ENCODE assay signal across 8 mouse cellular contexts in genomic region chr14:20180751-20181162, GRCm38 (mm10). TPM values are rescaled to one million over a fixed set of nuclear protein-coding genes. Genes with fewer than 3 reads are reported as not detected.
DNase-seq lines count a peak whose midpoint lies in the region; ATAC-seq lines count a peak whose summit lies in the region.

No protein-coding gene starts in this region.

- peak; percentile 40 for ATAC-seq in activated CD4-positive, CD25-positive, alpha-beta regulatory T cell, adult 4 months
- peak; percentile 88 for ATAC-seq in erythroid progenitor cell, adult 5-6 weeks (replicated peaks; ENCODE audit: low FRiP score, poor library complexity, severe bottlenecking)

- DNase-seq in CD4-positive helper T cell, adult 2 months (ENCODE audit: low read depth, low spot score) = peak; percentile 52
- DNase-seq in induced T-regulatory cell, adult 2 months (ENCODE audit: low read depth) = peak; percentile 68
- DNase-seq in lung, postnatal 10 days = peak; percentile 65
- peak; percentile 44 for DNase-seq in spleen, adult 12 weeks (ENCODE audit: low spot score)
- no peak for DNase-seq in right cerebral cortex, postnatal 36 days (ENCODE audit: low spot score in 2 of 2)
- no peak for DNase-seq in left cerebral cortex, postnatal 14 days (ENCODE audit: low spot score in 2 of 2)

- intact Hi-C loops in left cerebral cortex, postnatal 14 days (cut with DNase I) = no loop called here

RNA-seq across cellular contexts. Expression of gene Kcnk5, which starts 0.9 kb away (rescaled TPM):
- polyA plus RNA-seq in activated CD4-positive, CD25-positive, alpha-beta regulatory T cell, adult 4 months (2017; shearing (Covaris generic)) = 1 to 10 TPM; 3.6 to 4.4 TPM
- 2.2 and 3.4 TPM in 2 replicates for total RNA-seq in erythroid progenitor cell, adult 5-6 weeks (2015; ENCODE audit: low replicate concordance)
- total RNA-seq in erythroid progenitor cell, adult 5-6 weeks (2017; ENCODE audit: low replicate concordance) = 2.4 and 3.6 TPM in 2 replicates
- under 1 TPM; 0.59 to 0.70 TPM for total RNA-seq in left cerebral cortex, postnatal 14 days (2021)

RNA-seq across cellular contexts. Expression of gene Saysd1, which starts 42.4 kb away (rescaled TPM):
- 10 to 100 TPM; 23.7 to 37.7 TPM for polyA plus RNA-seq in activated CD4-positive, CD25-positive, alpha-beta regulatory T cell, adult 4 months (2017; shearing (Covaris generic))
- 0.42 and 1.4 TPM in 2 replicates for total RNA-seq in erythroid progenitor cell, adult 5-6 weeks (2015; ENCODE audit: low replicate concordance)
- not detected in 2 replicates for total RNA-seq in erythroid progenitor cell, adult 5-6 weeks (2017; ENCODE audit: low replicate concordance)
- 1 to 10 TPM; 4.5 to 4.9 TPM for total RNA-seq in left cerebral cortex, postnatal 14 days (2021)

Comparison
In these comparisons a context has a peak if more than half of its experiments do, and no peak if none do; other contexts are left out.
1. DNase-seq: peak in CD4-positive helper T cell, adult 2 months (single experiment), induced T-regulatory cell, adult 2 months (single experiment), lung, postnatal 10 days (single experiment) and spleen, adult 12 weeks (single experiment); none in right cerebral cortex, postnatal 36 days (0 of 2) and left cerebral cortex, postnatal 14 days (0 of 2).